Mouse (Mus musculus) E14TG2a.4 (cell line): ENCODE data around the gene Scap.

Experiments
- CTCF ChIP-seq: conservative IDR thresholded peaks from 2 replicates; pipeline ENCODE4 v1.5.1; 2014; ENCODE audit warnings: low read length
- NANOG ChIP-seq: IDR thresholded peaks from 2 replicates; pipeline ENCODE4 v1.6.1; 2014; ENCODE audit warnings: borderline replicate concordance, low read length, mixed read lengths

DNA sequence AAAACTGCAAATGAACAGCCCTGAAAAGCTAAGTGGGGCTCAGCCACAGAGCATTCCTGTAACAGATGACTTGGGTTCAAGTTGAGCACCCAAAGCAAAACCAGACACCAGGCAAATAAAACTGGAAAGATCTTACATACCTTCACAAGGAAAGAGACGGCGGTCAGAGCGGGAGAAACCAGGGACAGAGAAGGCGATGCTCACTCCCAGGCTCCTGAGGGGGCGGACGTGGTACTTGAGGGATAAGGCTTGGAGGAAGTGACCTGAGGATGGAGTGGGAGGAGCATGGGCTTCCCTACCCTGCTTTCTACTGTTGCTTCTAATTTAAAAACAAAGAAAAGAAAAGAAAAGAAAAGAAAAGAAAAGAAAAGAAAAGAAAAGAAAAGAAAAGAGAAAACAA is 2.7 kb upstream of the Scap start:
- TF ChIP-seq CTCF, result no peak
- TF ChIP-seq NANOG, result no peak
